Mouse (Mus musculus) erythroblast, embryonic 14.5 days (primary cell): Measurements from ENCODE around the gene Uvrag.

Experiments used
- GATA1 ChIP-seq: IDR thresholded peaks from 2 replicates; pipeline ENCODE4 v1.6.1; 2012; ENCODE audit warnings: low read length, inconsistent platforms, mixed read lengths
- TAL1 ChIP-seq: IDR thresholded peaks from 3 replicates; pipeline ENCODE4 v1.6.1; 2012; ENCODE audit warnings: low read length, inconsistent platforms, mixed read lengths

DNA sequence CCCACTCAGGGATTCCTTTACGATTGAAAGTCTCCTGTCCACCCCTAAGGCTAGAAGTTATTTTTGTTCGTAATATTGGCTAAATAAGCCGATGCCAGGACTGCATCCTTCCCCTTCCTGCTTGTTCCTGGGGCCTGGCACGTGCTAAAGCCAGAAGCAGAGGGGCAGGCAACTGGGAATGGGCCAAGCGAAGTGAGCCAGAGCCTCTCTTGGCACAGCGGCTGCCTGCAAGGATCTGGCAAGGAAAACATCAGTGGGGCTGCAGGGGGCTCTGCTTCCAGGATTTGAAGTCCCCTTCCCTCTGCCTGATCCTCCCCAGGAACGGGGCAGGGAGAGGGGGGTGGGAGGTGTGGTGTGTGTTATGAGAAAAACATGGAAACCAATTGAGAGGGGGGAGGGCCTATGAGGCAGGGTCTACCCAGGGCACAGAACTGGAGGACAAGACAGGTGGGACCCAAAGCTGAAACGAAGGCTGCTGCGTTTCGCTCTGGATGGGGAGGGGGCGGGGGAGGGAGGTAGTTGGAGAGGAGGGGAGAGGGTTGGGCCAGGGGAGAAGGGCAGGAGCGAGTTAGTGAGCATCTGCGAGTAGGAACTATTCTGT is 265.5 kb downstream of the Uvrag start:
- TF ChIP-seq GATA1 (no peak), TAL1 (no peak)
